Mouse (Mus musculus) cerebellum, adult 2 months (tissue): Measurements from ENCODE around the gene Lmx1a.

Experiments
- CTCF ChIP-seq: fragments of 200-500 bp; IDR thresholded peaks from 2 replicates; pipeline ENCODE4 v1.5.1; 2011; ENCODE audit warnings: low read depth, mild to moderate bottlenecking, control low read depth, low read length, moderate library complexity, borderline replicate concordance; ENCODE audit not compliant: insufficient read depth
- POLR2A ChIP-seq: fragments of 200-500 bp; IDR thresholded peaks from 2 replicates; pipeline ENCODE4 v1.6.1; 2011; ENCODE audit warnings: low read length, control low read depth, borderline replicate concordance; ENCODE audit not compliant: insufficient read depth

DNA sequence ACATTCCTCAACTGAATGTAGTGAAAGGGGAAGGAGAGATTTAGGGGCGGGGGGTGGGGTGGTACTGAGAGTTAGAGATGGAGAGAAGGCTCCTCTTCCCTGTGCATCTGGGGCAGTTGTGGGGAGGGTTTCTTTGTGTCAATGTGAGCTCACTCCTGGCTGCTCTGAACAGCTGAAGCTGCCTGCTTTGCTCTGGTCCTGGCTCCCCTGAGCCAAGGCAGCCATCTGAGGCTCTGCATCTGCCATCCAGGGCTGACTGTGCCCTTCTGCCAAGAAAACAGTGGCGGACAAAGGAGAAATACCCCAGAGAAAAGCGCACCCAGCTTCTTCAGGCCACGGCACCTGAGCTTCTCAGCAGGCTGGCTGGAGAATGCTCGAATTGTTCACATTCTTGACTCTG is 199.1 kb downstream of the Lmx1a start:
- TF ChIP-seq POLR2A = no peak
- TF ChIP-seq CTCF = no peak
